Mouse (Mus musculus): ENCODE data around the gene Nms. TPM values are rescaled to one million over a fixed set of nuclear protein-coding genes. Genes with fewer than 3 reads are reported as not detected.

Gene Nms
- polyA plus RNA-seq, 1 experiment from 2014 or later: not detected

DNA sequence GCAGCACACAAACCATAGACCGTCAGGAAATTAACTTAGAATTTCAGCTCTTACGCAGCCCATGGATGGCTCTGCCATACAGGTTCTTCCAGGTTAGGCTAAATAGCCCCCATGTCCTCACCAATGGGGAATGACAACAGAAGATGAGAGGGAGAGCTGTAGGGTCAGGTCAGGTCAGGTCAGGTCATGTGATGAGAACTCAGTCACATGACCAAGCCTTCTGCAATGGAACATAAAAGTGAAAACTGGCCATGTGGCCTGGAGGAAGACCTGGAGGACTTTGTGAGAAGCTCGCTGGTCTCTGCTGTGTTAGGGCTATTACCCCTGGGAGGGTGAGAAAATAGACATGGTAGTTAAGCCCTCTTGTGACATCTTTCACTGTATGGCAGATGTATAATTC, 17.5 kb downstream of the Nms start:
- H3K4me3 ChIP-seq (replicated peaks): no peak overlapping the region
- no peaks in the 10 kb centered on the region for H3K4me1 ChIP-seq (replicated peaks)
- H3K27me3 ChIP-seq: no peaks in the 10 kb centered on the region
- H3K27ac ChIP-seq (replicated peaks): no peak overlapping the region
- WGBS (ENCODE audit: insufficient replicate concordance): 72% methylated on average over 3 of the region's 3 CpGs
- H3K4me2 ChIP-seq: no peak overlapping the region
- H3K9ac ChIP-seq: no peak overlapping the region
- no peaks in the 10 kb centered on the region for H3K36me3 ChIP-seq (replicated peaks)
- no peak for ATAC-seq (ENCODE audit: insufficient read depth)
- no peaks in the 10 kb centered on the region for H3K9me3 ChIP-seq (replicated peaks)

DNA sequence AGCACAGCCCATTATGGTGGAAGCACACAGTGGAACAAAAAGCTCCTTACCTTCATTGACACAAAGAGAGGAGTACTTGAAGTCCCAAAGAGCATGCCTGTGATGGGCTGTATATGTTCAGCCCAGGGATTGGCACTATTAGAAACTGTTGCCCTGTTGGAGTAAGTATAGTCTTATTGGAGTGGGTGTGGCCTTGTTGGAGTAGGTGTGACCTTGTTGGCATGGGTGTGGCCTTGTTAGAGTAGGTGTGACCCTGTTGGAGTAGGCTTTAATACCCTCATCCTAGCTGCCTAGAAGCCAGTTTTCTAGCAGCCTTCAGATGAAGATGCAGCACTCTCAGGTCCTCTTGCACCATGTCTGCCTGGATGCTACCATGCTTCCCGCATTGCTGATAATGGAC, 30.2 kb downstream of the Nms start:
- no peak overlapping the region for H3K4me3 ChIP-seq (replicated peaks)
- H3K27me3 ChIP-seq: no peaks in the 10 kb centered on the region
- no peak overlapping the region for H3K4me2 ChIP-seq
- no peak overlapping the region for H3K27ac ChIP-seq (replicated peaks)
- ATAC-seq (ENCODE audit: insufficient read depth): no peak
- no peaks in the 10 kb centered on the region for H3K36me3 ChIP-seq (replicated peaks)
- WGBS (ENCODE audit: insufficient replicate concordance): 69% methylated on average over 1 of the region's 1 CpGs
- no peak overlapping the region for H3K9ac ChIP-seq
- H3K9me3 ChIP-seq (replicated peaks): no peaks in the 10 kb centered on the region
- H3K4me1 ChIP-seq (replicated peaks): no peaks in the 10 kb centered on the region

DNA sequence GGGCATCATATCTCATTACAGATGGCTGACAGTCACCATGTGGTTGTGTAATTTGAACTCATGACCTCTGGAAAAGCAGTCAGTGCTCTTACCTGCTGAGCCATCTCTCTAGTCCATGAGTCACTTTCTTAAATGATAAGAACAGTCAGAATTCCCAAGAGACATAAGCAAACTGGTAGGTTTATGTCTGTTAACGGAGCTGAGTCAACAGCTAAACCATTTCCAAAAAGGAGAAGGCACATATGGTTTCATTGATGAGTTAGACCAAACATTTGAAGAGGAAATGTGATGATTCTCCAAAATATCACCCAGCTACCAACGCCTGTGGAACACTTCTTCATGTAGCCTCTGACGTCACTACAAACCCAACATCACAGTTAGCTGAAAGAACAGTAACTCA, 32.8 kb downstream of the Nms start:
- no peaks in the 10 kb centered on the region for H3K4me1 ChIP-seq (replicated peaks)
- no peak overlapping the region for H3K4me2 ChIP-seq
- H3K9me3 ChIP-seq (replicated peaks): no peaks in the 10 kb centered on the region
- H3K27ac ChIP-seq (replicated peaks): no peak overlapping the region
- no peaks in the 10 kb centered on the region for H3K36me3 ChIP-seq (replicated peaks)
- no peak overlapping the region for H3K9ac ChIP-seq
- H3K27me3 ChIP-seq: no peaks in the 10 kb centered on the region
- H3K4me3 ChIP-seq (replicated peaks): no peak overlapping the region
- WGBS (ENCODE audit: insufficient replicate concordance): 47% methylated on average over 3 of the region's 3 CpGs
- ATAC-seq (ENCODE audit: insufficient read depth): no peak

DNA sequence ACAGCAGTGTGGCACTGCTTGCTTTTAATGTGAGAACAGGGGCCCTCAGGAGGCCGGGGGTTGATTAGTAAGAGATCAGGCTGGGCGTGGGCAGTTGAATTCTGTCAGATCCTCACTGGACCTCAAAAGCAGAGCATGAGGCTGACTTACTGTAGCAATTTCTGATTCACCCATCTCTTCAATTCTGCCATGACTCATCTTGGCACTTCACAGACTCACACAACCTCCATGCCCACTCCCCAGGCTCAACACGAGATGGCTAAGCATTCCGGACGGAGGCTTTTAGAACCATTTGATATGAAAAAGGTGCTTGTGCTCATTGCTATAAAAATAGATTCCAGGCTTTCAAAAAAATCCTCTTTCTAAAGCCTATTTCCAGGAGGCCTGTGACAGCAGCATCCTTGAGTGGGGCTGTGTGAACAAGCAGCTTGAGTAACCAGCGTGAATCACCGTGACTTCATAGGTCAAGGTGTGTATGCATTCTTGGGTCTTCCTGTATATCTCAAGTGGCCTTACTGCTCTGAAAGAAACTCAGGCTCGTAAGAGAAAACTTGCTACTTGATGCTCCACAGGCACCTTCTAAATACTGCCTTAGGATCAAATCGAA, 34.1 kb downstream of the Nms start:
- no peak for ATAC-seq (ENCODE audit: insufficient read depth)
- WGBS (ENCODE audit: insufficient replicate concordance): 66% methylated on average over 9 of the region's 9 CpGs

DNA sequence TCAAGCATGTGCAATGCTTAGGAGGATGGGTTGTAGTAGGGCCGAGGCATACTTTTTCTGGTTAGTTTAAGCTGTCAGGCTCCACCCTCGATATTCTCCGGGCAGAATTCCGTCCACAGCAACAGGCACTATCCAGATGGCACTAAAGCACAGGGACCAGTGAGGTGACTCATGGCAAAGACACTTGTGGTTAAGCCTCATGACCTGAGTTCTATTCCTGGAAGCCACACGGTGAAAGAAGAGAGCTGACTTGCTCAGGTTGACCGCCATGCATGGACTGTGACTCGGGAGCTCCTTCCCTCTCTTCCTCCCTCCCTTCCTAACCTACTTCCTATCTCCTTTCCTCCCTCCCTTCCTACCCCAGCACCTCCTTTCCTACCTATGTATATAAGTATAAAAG, 41.0 kb downstream of the Nms start:
- H3K4me3 ChIP-seq (replicated peaks): no peak overlapping the region
- no peak for ATAC-seq (ENCODE audit: insufficient read depth)
- H3K27ac ChIP-seq (replicated peaks): no peak overlapping the region
- WGBS (ENCODE audit: insufficient replicate concordance): 62% methylated on average over 7 of the region's 7 CpGs
- no peaks in the 10 kb centered on the region for H3K4me1 ChIP-seq (replicated peaks)
- no peaks in the 10 kb centered on the region for H3K27me3 ChIP-seq
- no peaks in the 10 kb centered on the region for H3K36me3 ChIP-seq (replicated peaks)
- no peak overlapping the region for H3K9ac ChIP-seq
- no peaks in the 10 kb centered on the region for H3K9me3 ChIP-seq (replicated peaks)
- no peak overlapping the region for H3K4me2 ChIP-seq

More for the DNA sequence above, 34.1 kb downstream of the Nms start:
- H3K27me3 ChIP-seq: no peaks in the 10 kb centered on the region
- no peak overlapping the region for H3K9ac ChIP-seq
- no peaks in the 10 kb centered on the region for H3K4me1 ChIP-seq (replicated peaks)
- H3K27ac ChIP-seq (replicated peaks): no peak overlapping the region
- H3K36me3 ChIP-seq (replicated peaks): no peaks in the 10 kb centered on the region
- no peak overlapping the region for H3K4me2 ChIP-seq
- no peak overlapping the region for H3K4me3 ChIP-seq (replicated peaks)
- no peaks in the 10 kb centered on the region for H3K9me3 ChIP-seq (replicated peaks)

DNA sequence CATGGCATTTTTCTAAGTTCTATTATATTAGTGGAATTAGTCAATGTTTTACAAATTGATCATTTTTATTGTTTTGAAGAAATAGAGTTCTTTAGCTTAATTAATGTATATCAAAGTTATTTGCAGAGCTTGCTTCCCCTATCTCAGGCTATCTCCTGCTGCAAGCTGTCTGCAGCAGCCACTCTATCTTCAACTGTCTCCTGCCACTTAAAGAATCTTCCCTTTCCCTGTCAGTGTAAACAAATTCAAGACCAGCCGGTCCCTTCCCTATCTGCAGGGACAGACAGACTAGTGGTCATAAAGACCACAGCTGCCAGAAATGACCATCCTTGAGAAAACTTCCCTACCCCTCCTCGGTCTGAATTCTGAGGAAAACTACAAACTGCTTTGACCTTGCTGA, 44.9 kb downstream of the Nms start:
- Histone ChIP-seq H3K36me3 (replicated peaks) (no peaks in the 10 kb centered on the region), H3K27ac (replicated peaks) (no peak overlapping the region), H3K9ac (no peak overlapping the region), H3K9me3 (replicated peaks) (no peaks in the 10 kb centered on the region), H3K4me1 (replicated peaks) (peaks cover 18% of the 10 kb centered on the region), H3K4me2 (no peak overlapping the region), H3K4me3 (replicated peaks) (no peak overlapping the region), H3K27me3 (no peaks in the 10 kb centered on the region)
- no peak for ATAC-seq (ENCODE audit: insufficient read depth)
- WGBS (ENCODE audit: insufficient replicate concordance): 11% methylated on average over 2 of the region's 2 CpGs

DNA sequence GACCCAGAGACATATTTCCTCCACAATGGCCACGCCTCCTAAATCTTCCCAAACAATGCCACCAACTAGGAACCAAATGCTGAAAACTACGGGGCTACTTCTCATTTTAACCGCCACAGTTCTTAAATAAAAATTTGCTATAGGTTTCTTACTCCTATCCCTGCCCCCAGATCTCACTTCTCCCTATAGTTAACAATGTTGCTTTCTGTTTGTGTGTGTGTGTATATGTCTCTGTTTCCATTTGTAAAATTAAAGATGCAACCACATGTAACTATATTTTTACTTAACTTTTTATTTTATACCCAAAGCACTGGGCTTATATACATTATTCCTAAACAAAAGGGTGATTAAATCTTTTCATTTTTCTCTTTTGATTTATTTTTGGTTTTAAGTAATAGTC, 46.4 kb downstream of the Nms start, which contains the start of gene Pdcl3:
TSS of gene Pdcl3 (plus strand) at position 301 of the 400 bp plus-strand sequence.
- Histone ChIP-seq H3K9me3 (replicated peaks) (no peaks in the 10 kb centered on the region), H3K4me1 (replicated peaks) (peaks cover 20% of the 10 kb centered on the region), H3K36me3 (replicated peaks) (no peaks in the 10 kb centered on the region), H3K4me3 (replicated peaks) (no peak within 1 kb of the TSS), H3K9ac (no peak within 1 kb of the TSS), H3K27me3 (no peaks in the 10 kb centered on the region), H3K4me2 (no peak within 1 kb of the TSS), H3K27ac (replicated peaks) (no peak within 1 kb of the TSS)
- WGBS (ENCODE audit: insufficient replicate concordance): 56% methylated on average over 3 of the region's 3 CpGs
- no peak for ATAC-seq (ENCODE audit: insufficient read depth)

DNA sequence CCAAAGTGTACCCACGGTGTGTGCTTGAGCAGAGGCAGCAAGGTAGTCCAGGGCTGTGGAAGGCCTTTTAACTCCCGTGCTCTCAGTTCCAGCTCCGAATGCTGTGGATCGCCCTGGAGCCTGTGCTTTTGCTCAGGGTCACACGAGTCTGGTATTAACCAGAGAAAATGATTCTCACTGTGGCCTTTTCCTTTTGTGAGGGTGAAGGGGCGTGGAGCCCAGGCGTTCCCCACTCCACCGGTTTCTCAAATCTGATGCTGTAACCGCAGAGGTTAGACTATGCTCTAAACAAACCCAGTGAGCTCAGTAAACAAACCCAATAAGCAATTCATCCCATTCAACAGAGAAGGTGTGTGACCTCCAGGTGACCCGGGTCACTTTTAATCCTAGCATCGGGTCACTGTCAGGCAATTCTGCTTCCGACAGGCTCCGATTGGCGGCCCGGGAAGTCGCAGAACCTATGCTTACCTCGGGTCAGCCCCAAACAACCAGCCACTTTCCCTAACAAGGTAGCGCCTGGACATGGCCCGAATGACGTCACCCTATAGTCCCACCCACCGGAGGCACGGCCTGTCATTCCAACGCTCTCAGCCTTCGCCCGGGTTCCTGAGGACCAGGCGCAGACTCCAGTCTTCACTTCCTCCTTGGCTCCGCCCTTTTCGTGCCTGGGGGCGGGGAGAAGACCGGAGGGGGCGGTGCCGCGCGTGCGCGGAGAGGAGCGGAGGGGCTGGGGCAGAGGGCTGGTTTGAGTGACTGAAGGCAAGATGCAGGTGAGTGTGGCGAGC, 48.3 kb downstream of the Nms start:
- no peaks in the 10 kb centered on the region for H3K9me3 ChIP-seq (replicated peaks)
- 7% methylated on average over 38 of the region's 38 CpGs for WGBS (ENCODE audit: insufficient replicate concordance)
- peak; percentile 98 for ATAC-seq (ENCODE audit: insufficient read depth)
- peak overlapping the region; percentile 71 for H3K27ac ChIP-seq (replicated peaks)
- peak overlapping the region; percentile 80 for H3K4me3 ChIP-seq (replicated peaks)
- no peaks in the 10 kb centered on the region for H3K36me3 ChIP-seq (replicated peaks)
- H3K9ac ChIP-seq: peak overlapping the region; percentile 59
- H3K27me3 ChIP-seq: no peaks in the 10 kb centered on the region
- peak overlapping the region; percentile 75 for H3K4me2 ChIP-seq
- peaks cover 20% of the 10 kb centered on the region for H3K4me1 ChIP-seq (replicated peaks)

DNA sequence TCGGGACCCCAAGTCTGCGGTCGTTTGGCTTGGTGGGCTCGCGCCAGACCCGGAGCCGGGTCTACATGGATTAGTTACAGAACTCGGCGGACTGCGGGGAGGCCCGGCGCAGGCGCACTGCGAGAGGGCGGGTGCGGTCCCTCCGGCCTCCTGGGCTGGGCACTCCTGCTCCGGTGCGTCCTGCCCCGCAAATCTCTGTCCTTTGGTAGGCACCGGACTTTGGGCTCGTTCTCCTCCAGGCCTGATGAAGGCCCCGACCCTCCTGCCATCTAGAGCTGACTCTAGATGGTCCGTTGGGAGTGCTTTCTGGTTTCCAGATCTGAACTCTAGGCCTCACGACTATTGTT, 48.9 kb downstream of the Nms start:
- ATAC-seq (ENCODE audit: insufficient read depth): peak; percentile 89
- Histone ChIP-seq H3K27ac (replicated peaks) (peak overlapping the region; percentile 71), H3K9ac (peak overlapping the region; percentile 59), H3K27me3 (no peaks in the 10 kb centered on the region), H3K36me3 (replicated peaks) (no peaks in the 10 kb centered on the region), H3K4me3 (replicated peaks) (peak overlapping the region; percentile 80), H3K4me1 (replicated peaks) (peaks cover 20% of the 10 kb centered on the region), H3K9me3 (replicated peaks) (no peaks in the 10 kb centered on the region), H3K4me2 (peak overlapping the region; percentile 75)
- WGBS (ENCODE audit: insufficient replicate concordance): under 1% methylated on average over 25 of the region's 25 CpGs

DNA sequence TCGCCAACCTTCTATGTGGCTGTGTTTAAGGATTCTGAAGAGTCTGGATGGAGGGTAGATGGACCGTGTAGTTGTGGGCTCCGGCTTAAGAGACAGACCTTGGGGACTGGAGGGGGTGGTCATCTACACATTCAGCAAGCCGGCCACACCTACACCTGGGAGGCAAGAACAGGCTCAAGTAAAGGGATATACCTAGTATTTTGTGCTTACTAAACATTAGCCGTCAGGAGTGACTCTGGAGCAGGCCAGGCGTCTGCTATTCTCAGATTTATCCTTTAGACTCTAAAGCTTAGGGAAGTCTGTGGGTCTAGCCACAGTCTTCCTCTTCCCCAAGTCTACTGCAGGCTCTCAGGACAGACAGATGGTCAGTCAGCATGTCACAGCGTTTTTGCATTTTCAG, 49.4 kb downstream of the Nms start:
- Histone ChIP-seq H3K9me3 (replicated peaks) (no peaks in the 10 kb centered on the region), H3K4me1 (replicated peaks) (peaks cover 20% of the 10 kb centered on the region), H3K4me2 (peak overlapping the region; percentile 75), H3K36me3 (replicated peaks) (0 out of 2 replicates have a peak, but pooled peaks cover 3% of the 10 kb centered on the region), H3K27ac (replicated peaks) (no peak overlapping the region), H3K9ac (peak overlapping the region; percentile 59), H3K4me3 (replicated peaks) (peak overlapping the region; percentile 80), H3K27me3 (no peaks in the 10 kb centered on the region)
- 18% methylated on average over 7 of the region's 7 CpGs for WGBS (ENCODE audit: insufficient replicate concordance)
- ATAC-seq (ENCODE audit: insufficient read depth): no peak

DNA sequence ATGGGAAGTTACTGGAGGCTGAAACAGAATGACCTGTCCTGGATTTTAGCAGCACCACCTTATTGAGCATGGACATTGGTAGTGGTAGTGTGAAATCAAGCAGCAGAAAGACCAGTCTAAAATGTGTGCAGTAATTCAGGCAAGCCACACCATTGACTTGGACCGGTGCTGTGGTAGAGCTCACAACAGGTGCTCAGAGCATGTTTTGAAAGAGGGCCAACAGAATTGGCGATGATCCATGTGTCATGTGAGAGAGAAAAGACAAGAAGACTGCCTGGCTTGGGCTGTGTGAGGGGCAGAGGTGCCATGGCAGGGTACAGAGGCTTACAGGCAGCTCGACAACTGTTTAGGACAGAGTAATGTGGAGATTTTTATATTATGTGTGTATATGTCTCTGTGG, 53.4 kb downstream of the Nms start:
- no peak overlapping the region for H3K27ac ChIP-seq (replicated peaks)
- peaks cover 14% of the 10 kb centered on the region for H3K4me1 ChIP-seq (replicated peaks)
- ATAC-seq (ENCODE audit: insufficient read depth): no peak
- no peak overlapping the region for H3K4me2 ChIP-seq
- no peaks in the 10 kb centered on the region for H3K9me3 ChIP-seq (replicated peaks)
- no peaks in the 10 kb centered on the region for H3K27me3 ChIP-seq
- H3K4me3 ChIP-seq (replicated peaks): no peak overlapping the region
- H3K9ac ChIP-seq: no peak overlapping the region
- peaks cover 21% of the 10 kb centered on the region for H3K36me3 ChIP-seq (replicated peaks)
- WGBS (ENCODE audit: insufficient replicate concordance): 71% methylated on average over 3 of the region's 3 CpGs
